Mouse (Mus musculus) testis, adult 10 weeks (tissue): ENCODE results near the gene Olfr1408. TPM values are rescaled to one million over a fixed set of nuclear protein-coding genes. Genes with fewer than 3 reads are reported as not detected.

Experiments used
- polyA plus RNA-seq: library from polyadenylated mRNA; stranded (reverse); fragments of 350-450 nt; fragmentation: Illumina TruSeq; extraction: RNeasy Lipid Tissue Mini Kit (QIAGEN cat#74804); gene quantifications from one replicate; pipeline ENCODE4 v1.2.3, GENCODE M21; 2014; ENCODE audit warnings: low read depth, low replicate concordance

Gene Olfr1408
- not detected for polyA plus RNA-seq

DNA sequence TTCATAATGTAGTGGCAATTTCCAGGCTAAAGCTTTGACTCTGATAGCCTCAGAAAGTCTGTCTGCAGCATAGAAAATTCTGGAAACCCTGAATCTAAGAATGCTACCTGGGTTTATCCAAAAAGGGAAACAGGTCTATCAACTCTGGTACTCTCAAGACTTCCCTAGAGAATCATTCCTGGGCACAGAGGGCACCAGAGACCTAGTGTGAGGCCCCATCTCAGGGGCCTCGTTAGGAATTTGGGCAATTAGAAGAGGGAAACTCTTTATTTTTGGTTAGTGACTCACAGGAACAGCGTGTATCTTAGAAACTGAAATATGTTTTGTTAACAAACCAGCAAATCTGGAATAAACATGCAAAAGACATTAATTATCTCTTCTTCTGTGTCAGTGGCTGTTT lies at the start of gene Olfr1408:
TSS of gene Olfr1408 (minus strand) at position 101 of the 400 bp plus-strand sequence.

Other genes with a start within 250 kb of the Olfr1408 start
- not detected for gene Apcs, start 242.3 kb downstream of the Olfr1408 start, polyA plus RNA-seq
- gene Olfr16, start 187.0 kb downstream of the Olfr1408 start, polyA plus RNA-seq, result not detected
- not detected for gene Olfr1406, start 53.3 kb upstream of the Olfr1408 start, polyA plus RNA-seq
- not detected for gene Olfr218, start 60.4 kb upstream of the Olfr1408 start, polyA plus RNA-seq
- gene Olfr1404, start 75.0 kb upstream of the Olfr1408 start, polyA plus RNA-seq, result not detected
- gene Fcer1a, start 89.8 kb upstream of the Olfr1408 start, polyA plus RNA-seq, result not detected
- gene Olfr418, start 128.6 kb upstream of the Olfr1408 start, polyA plus RNA-seq, result not detected
- gene Mptx2, start 140.4 kb upstream of the Olfr1408 start, polyA plus RNA-seq, result not detected
- not detected for gene Ackr1, start 196.4 kb upstream of the Olfr1408 start, polyA plus RNA-seq
- gene Aim2, start 213.5 kb upstream of the Olfr1408 start, polyA plus RNA-seq, result 0.69 TPM
- gene Cadm3, start 230.3 kb upstream of the Olfr1408 start, polyA plus RNA-seq, result not detected